Mouse (Mus musculus): ENCODE data around the gene Borcs6. TPM values are rescaled to one million over a fixed set of nuclear protein-coding genes. Genes with fewer than 3 reads are reported as not detected.
"Not testable (repeated sequence)": the region's sequence is repeated elsewhere in the genome, so short reads cannot be mapped to it uniquely, and the experiment has no call there.

Gene Borcs6
- total RNA-seq, 2 experiments from 2014 or later: 26.6 to 30.8 TPM

GRCm38 (mm10) chr11:69088856-69089615 lies 29.5 kb downstream of the Borcs6 start:
- peak overlapping the region; percentile 100 for H3K27ac ChIP-seq
- DNase-seq (ENCODE audit: low spot score in 2 of 2): peak in 1 of 2 experiments; percentile 12
- no peak for TF ChIP-seq CTCF (conservative IDR thresholded peaks at IDR 0.05)
- H3K4me3 ChIP-seq: peak overlapping the region; percentile 100

GRCm38 (mm10) chr11:69089616-69090290 lies 30.2 kb downstream of the Borcs6 start:
- no peak for TF ChIP-seq CTCF (conservative IDR thresholded peaks at IDR 0.05)
- H3K4me3 ChIP-seq: peak overlapping the region; percentile 100
- peak overlapping the region; percentile 100 for H3K27ac ChIP-seq
- no peak for DNase-seq (ENCODE audit: low spot score in 2 of 2)

GRCm38 (mm10) chr11:69090367-69090766 lies 30.9 kb downstream of the Borcs6 start:
- DNase-seq (ENCODE audit: low spot score in 2 of 2): no peak
- H3K27ac ChIP-seq: peak overlapping the region; percentile 100
- peak overlapping the region; percentile 100 for H3K4me3 ChIP-seq

GRCm38 (mm10) chr11:69091566-69092385 lies 32.3 kb downstream of the Borcs6 start:
- no peak for TF ChIP-seq CTCF (conservative IDR thresholded peaks at IDR 0.05)
- no peak overlapping the region; the same call in 1 of the 2 replicates for H3K4me3 ChIP-seq
- DNase-seq (ENCODE audit: low spot score in 2 of 2): peak in 1 of 2 experiments; percentile 10
- H3K27ac ChIP-seq: peak overlapping the region; percentile 100; the same call in 1 of the 2 replicates

More at GRCm38 (mm10) chr11:69090367-69090766, 30.9 kb downstream of the Borcs6 start:
- TF ChIP-seq CTCF (conservative IDR thresholded peaks at IDR 0.05): no peak

GRCm38 (mm10) chr11:69092386-69092751 lies 32.9 kb downstream of the Borcs6 start:
- Histone ChIP-seq H3K27ac (peak overlapping the region; percentile 100; the same call in 1 of the 2 replicates), H3K4me3 (no peak overlapping the region)
- DNase-seq (ENCODE audit: low spot score in 2 of 2): peak in 1 of 2 experiments; percentile 86
- TF ChIP-seq CTCF (conservative IDR thresholded peaks at IDR 0.05): peak; percentile 96

GRCm38 (mm10) chr11:69092871-69093270 lies 33.4 kb downstream of the Borcs6 start:
- DNase-seq (ENCODE audit: low spot score in 2 of 2): no peak
- peak overlapping the region; percentile 98; the same call in 1 of the 2 replicates for H3K27ac ChIP-seq

GRCm38 (mm10) chr11:69093856-69094255 lies 34.3 kb downstream of the Borcs6 start:
- peak overlapping the region; percentile 98 for H3K27ac ChIP-seq
- not testable (repeated sequence) for DNase-seq (ENCODE audit: low spot score in 2 of 2); H3K4me3 ChIP-seq
- TF ChIP-seq CTCF (conservative IDR thresholded peaks at IDR 0.05): peak; percentile 46

More at GRCm38 (mm10) chr11:69092871-69093270, 33.4 kb downstream of the Borcs6 start:
- H3K4me3 ChIP-seq: no peak overlapping the region
- no peak for TF ChIP-seq CTCF (conservative IDR thresholded peaks at IDR 0.05)

GRCm38 (mm10) chr11:69094697-69095429 lies 35.3 kb downstream of the Borcs6 start, which contains the start of gene Per1:
TSS of gene Per1 (plus strand) at chr11:69095217.
- peak; percentile 99 to 100 for DNase-seq (ENCODE audit: low spot score in 2 of 2)
- no peak for TF ChIP-seq CTCF (conservative IDR thresholded peaks at IDR 0.05)
- peak within 1 kb of the TSS; percentile 98 for H3K27ac ChIP-seq
- peak within 1 kb of the TSS; percentile 81 for H3K4me3 ChIP-seq

GRCm38 (mm10) chr11:69095511-69096231 lies 36.2 kb downstream of the Borcs6 start:
- H3K4me3 ChIP-seq: peak overlapping the region; percentile 81
- peak overlapping the region; percentile 98 for H3K27ac ChIP-seq
- no peak for TF ChIP-seq CTCF (conservative IDR thresholded peaks at IDR 0.05)
- no peak for DNase-seq (ENCODE audit: low spot score in 2 of 2)

GRCm38 (mm10) chr11:69096360-69096986 lies 37.0 kb downstream of the Borcs6 start:
- Histone ChIP-seq H3K27ac (peak overlapping the region; percentile 98), H3K4me3 (peak overlapping the region; percentile 81)
- no peak for TF ChIP-seq CTCF (conservative IDR thresholded peaks at IDR 0.05)
- DNase-seq (ENCODE audit: low spot score in 2 of 2): no peak

All from layer of hippocampus, adult 2 months (tissue).